Comparison of ENCODE assay signal across 11 mouse cellular contexts in genomic region chr17:83889329-83889690, GRCm38 (mm10). TPM values are rescaled to one million over a fixed set of nuclear protein-coding genes. Genes with fewer than 3 reads are reported as not detected.
DNase-seq lines count a peak whose midpoint lies in the region; ATAC-seq and TF ChIP-seq lines count a peak whose summit lies in the region.
"Had no signal": no experiment of that assay in that cellular context is flagged by ENCODE, and none has a peak within 500 bp of the region (broad histone marks: within the 10 kb centered on the region; RNA-seq: fewer than 3 reads in every experiment).

No protein-coding gene starts in this region.

- no peaks in the 10 kb centered on the region for H3K36me3 ChIP-seq in kidney, adult 2 months (ENCODE audit: control insufficient read depth, insufficient read depth, low read length)
- H3K36me3 ChIP-seq in midbrain, embryonic 15.5 days (replicated peaks): no peaks in the 10 kb centered on the region
- H3K36me3 ChIP-seq in midbrain, embryonic 11.5 days (ENCODE audit: control insufficient read depth, insufficient read depth, low read length): no peaks in the 10 kb centered on the region
- no peaks in the 10 kb centered on the region for H3K36me3 ChIP-seq in intestine, embryonic 16.5 days (ENCODE audit: control insufficient read depth, insufficient read depth, low read length)
- H3K36me3 ChIP-seq in stomach, embryonic 15.5 days: no peaks in the 10 kb centered on the region
- H3K36me3 ChIP-seq: heart, embryonic 12.5 days; liver, embryonic 15.5 days had no signal

- H3K4me1 ChIP-seq in kidney, adult 2 months (ENCODE audit: control insufficient read depth, insufficient read depth, low read length): no peaks in the 10 kb centered on the region
- no peaks in the 10 kb centered on the region for H3K4me1 ChIP-seq in midbrain, embryonic 15.5 days
- H3K4me1 ChIP-seq in midbrain, embryonic 11.5 days (ENCODE audit: control insufficient read depth, insufficient read depth, low read length): no peaks in the 10 kb centered on the region
- peaks cover 17% of the 10 kb centered on the region for H3K4me1 ChIP-seq in intestine, embryonic 16.5 days (ENCODE audit: control insufficient read depth, insufficient read depth, low read length)
- peaks cover 20% of the 10 kb centered on the region for H3K4me1 ChIP-seq in stomach, embryonic 15.5 days
- H3K4me1 ChIP-seq: liver, embryonic 15.5 days had no signal

- no peak for TF ChIP-seq CTCF in kidney, adult 2 months (conservative IDR thresholded peaks at IDR 0.05; ENCODE audit: insufficient read depth, insufficient read length, low read depth, low read length)

- 85% methylated on average over 5 of the region's 5 CpGs for WGBS in kidney, adult 2 months
- WGBS in midbrain, embryonic 15.5 days: 87% methylated on average over 5 of the region's 5 CpGs
- 93% methylated on average over 5 of the region's 5 CpGs for WGBS in midbrain, embryonic 11.5 days
- WGBS in intestine, embryonic 16.5 days: 71% methylated on average over 5 of the region's 5 CpGs
- WGBS in stomach, embryonic 15.5 days: 61% methylated on average over 5 of the region's 5 CpGs

- H3K9me3 ChIP-seq in midbrain, embryonic 15.5 days: no peaks in the 10 kb centered on the region
- H3K9me3 ChIP-seq in midbrain, embryonic 11.5 days (ENCODE audit: control insufficient read depth, low read length): no peaks in the 10 kb centered on the region
- no peaks in the 10 kb centered on the region for H3K9me3 ChIP-seq in intestine, embryonic 16.5 days (ENCODE audit: control insufficient read depth, low read length)
- no peaks in the 10 kb centered on the region for H3K9me3 ChIP-seq in stomach, embryonic 15.5 days
- H3K9me3 ChIP-seq: heart, embryonic 12.5 days; liver, embryonic 15.5 days had no signal

- ATAC-seq in midbrain, embryonic 15.5 days (replicated peaks): peak; percentile 17; the same call in 1 of the 2 replicates
- no peak for ATAC-seq in midbrain, embryonic 11.5 days (ENCODE audit: low FRiP score)
- ATAC-seq in intestine, embryonic 16.5 days: no peak
- no peak for ATAC-seq in stomach, embryonic 15.5 days (ENCODE audit: insufficient read depth, low FRiP score, low read depth)

- H3K27me3 ChIP-seq in kidney, adult 2 months (replicated peaks; ENCODE audit: control insufficient read depth, insufficient read depth, low read length): no peaks in the 10 kb centered on the region
- no peaks in the 10 kb centered on the region for H3K27me3 ChIP-seq in midbrain, embryonic 15.5 days (replicated peaks)
- no peaks in the 10 kb centered on the region for H3K27me3 ChIP-seq in midbrain, embryonic 11.5 days (ENCODE audit: control insufficient read depth, insufficient read depth, low read length)
- H3K27me3 ChIP-seq in intestine, embryonic 16.5 days (replicated peaks; ENCODE audit: control insufficient read depth, insufficient read depth, low read length): no peaks in the 10 kb centered on the region
- no peaks in the 10 kb centered on the region for H3K27me3 ChIP-seq in stomach, embryonic 15.5 days (replicated peaks)
- H3K27me3 ChIP-seq: heart, embryonic 12.5 days; liver, embryonic 15.5 days had no signal

- H3K9ac ChIP-seq in midbrain, embryonic 15.5 days: no peak overlapping the region
- no peak overlapping the region for H3K9ac ChIP-seq in midbrain, embryonic 11.5 days (ENCODE audit: low read length)
- H3K9ac ChIP-seq in intestine, embryonic 16.5 days (ENCODE audit: low read depth, low read length): peak overlapping the region; percentile 32; the same call in 1 of the 2 replicates
- no peak overlapping the region for H3K9ac ChIP-seq in stomach, embryonic 15.5 days
- H3K9ac ChIP-seq: heart, embryonic 12.5 days; liver, embryonic 15.5 days had no signal

- TF ChIP-seq POLR2A in kidney, adult 2 months (IDR thresholded peaks at IDR 0.05; ENCODE audit: low read depth, low read length): no peak

- no peak for DNase-seq in kidney, adult 2 months
- no peak for DNase-seq in kidney, adult 9 months
- no peak for DNase-seq in midbrain, embryonic 11.5 days (ENCODE audit: low spot score, missing footprints)
- no peak for DNase-seq in embryo, embryonic 10 days (ENCODE audit: low spot score)
- no peak for DNase-seq in cerebellum, adult 9-10 months

- H3K4me3 ChIP-seq in kidney, adult 2 months (ENCODE audit: insufficient read depth, low read depth, low read length): no peak overlapping the region
- no peak overlapping the region for H3K4me3 ChIP-seq in midbrain, embryonic 15.5 days
- no peak overlapping the region for H3K4me3 ChIP-seq in midbrain, embryonic 11.5 days (ENCODE audit: low read depth, low read length)
- no peak overlapping the region for H3K4me3 ChIP-seq in intestine, embryonic 16.5 days (ENCODE audit: low read length)
- no peak overlapping the region for H3K4me3 ChIP-seq in stomach, embryonic 15.5 days (replicated peaks)
- H3K4me3 ChIP-seq: heart, embryonic 12.5 days; liver, embryonic 15.5 days; myocyte had no signal

- H3K4me2 ChIP-seq in midbrain, embryonic 15.5 days: no peak overlapping the region
- H3K4me2 ChIP-seq in midbrain, embryonic 11.5 days: no peak overlapping the region
- no peak overlapping the region for H3K4me2 ChIP-seq in intestine, embryonic 16.5 days (ENCODE audit: low read depth, low read length)
- H3K4me2 ChIP-seq in stomach, embryonic 15.5 days: no peak overlapping the region
- H3K4me2 ChIP-seq: heart, embryonic 12.5 days; liver, embryonic 15.5 days had no signal

- H3K27ac ChIP-seq in kidney, adult 2 months (ENCODE audit: insufficient read depth, low read depth, low read length): peak overlapping the region; percentile 31; the same call in 1 of the 2 replicates
- H3K27ac ChIP-seq in midbrain, embryonic 15.5 days: 0 out of 2 replicates have a peak overlapping the region, but pooled peaks have one; percentile 8
- no peak overlapping the region for H3K27ac ChIP-seq in midbrain, embryonic 11.5 days (ENCODE audit: low read depth, low read length)
- H3K27ac ChIP-seq in intestine, embryonic 16.5 days (ENCODE audit: low read length): peak overlapping the region; percentile 84
- peak overlapping the region; percentile 89 for H3K27ac ChIP-seq in stomach, embryonic 15.5 days
- H3K27ac ChIP-seq: liver, embryonic 15.5 days had no signal

RNA-seq across cellular contexts. Expression of gene Haao, which starts 41.5 kb away (rescaled TPM):
- polyA plus RNA-seq in kidney, adult 2 months (2012; rRNA removed): 201 and 213 TPM in 2 replicates
- polyA plus RNA-seq in midbrain, embryonic 15.5 days (2015; fragmentation: Nextera tagmentation; extraction: Ambion mirVana): 0.29 TPM in 1 of 2 replicates, not detected in the other
- polyA plus RNA-seq in midbrain, embryonic 11.5 days (2014; fragmentation: Nextera tagmentation; extraction: Ambion mirVana): 0.22 TPM in 1 of 2 replicates, not detected in the other
- polyA plus RNA-seq in intestine, embryonic 16.5 days (2015; fragmentation: Nextera tagmentation; extraction: Ambion mirVana): 1.5 and 2.3 TPM in 2 replicates
- polyA plus RNA-seq in stomach, embryonic 15.5 days (2015; fragmentation: Nextera tagmentation; extraction: Ambion mirVana): 2.1 and 5.9 TPM in 2 replicates
- polyA plus RNA-seq: myocyte had no signal

Comparison
In these comparisons a context has a peak if more than half of its experiments do, and no peak if none do; other contexts are left out.
1. RNA of gene Haao, which starts 41.5 kb away (polyA plus RNA-seq): 201 to 213 TPM in kidney, adult 2 months; 2.1 to 5.9 TPM in stomach, embryonic 15.5 days, 1.5 to 2.3 TPM in intestine, embryonic 16.5 days, 0.22 TPM in midbrain, embryonic 11.5 days and 0.29 TPM in midbrain, embryonic 15.5 days; every median in the first group is over 10 times any median in the second.